Mouse (Mus musculus) ES-E14 (cell line): ENCODE data around the gene Golga2. TPM values are rescaled to one million over a fixed set of nuclear protein-coding genes. Genes with fewer than 3 reads are reported as not detected.

ENCODE experiments used
- DNase-seq: peaks from one replicate; pipeline ENCODE4 v3.0.0-alpha.2; 2013; ENCODE audit warnings: low read depth, low spot score
- H3K27ac ChIP-seq: 2 replicates; pipeline ENCODE4 v1.5.1; 2012; ENCODE audit warnings: low read depth, mild to moderate bottlenecking, low read length, moderate library complexity, mixed read lengths; ENCODE audit not compliant: poor library complexity, insufficient read depth, severe bottlenecking
- H3K36me3 ChIP-seq: 2 replicates; pipeline ENCODE4 v1.6.1; 2012; ENCODE audit warnings: mild to moderate bottlenecking, low read length, moderate library complexity, mixed read lengths; ENCODE audit not compliant: control insufficient read depth, poor library complexity, insufficient read depth, severe bottlenecking
- H3K4me1 ChIP-seq, 2 experiments: fragments of 150-350 bp in 1 of 2; sonication (generic) in 1 of 2; 2 replicates each; pipeline ENCODE4 v1.6.1; 2012; ENCODE audit warnings: low read length in 2 of 2, mild to moderate bottlenecking in 1 of 2, mixed read lengths in 1 of 2; ENCODE audit not compliant: control insufficient read depth in 2 of 2, insufficient read depth in 2 of 2, poor library complexity in 1 of 2
- H3K4me3 ChIP-seq, 2 experiments: fragments of 150-350 bp in 1 of 2; sonication (generic) in 1 of 2; 2 replicates each; pipeline ENCODE4 v1.5.1; 2012; ENCODE audit warnings: low read length in 2 of 2, low read depth in 1 of 2, mild to moderate bottlenecking in 1 of 2, mixed read lengths in 1 of 2; ENCODE audit not compliant: insufficient read depth in 1 of 2, poor library complexity in 1 of 2, severe bottlenecking in 1 of 2
- H3K9ac ChIP-seq: 2 replicates; pipeline ENCODE4 v1.6.1; 2012; ENCODE audit warnings: low read depth, mild to moderate bottlenecking, low read length, mixed read lengths; ENCODE audit not compliant: poor library complexity, insufficient read depth, severe bottlenecking
- H3K9me3 ChIP-seq: fragments of 150-350 bp; sonication (generic); 2 replicates; pipeline ENCODE4 v1.6.1; 2012; ENCODE audit warnings: low read depth, mild to moderate bottlenecking, low read length; ENCODE audit not compliant: control insufficient read depth, insufficient read depth
- CHD2 ChIP-seq: IDR thresholded peaks from 2 replicates; pipeline ENCODE4 v1.6.1; 2014; ENCODE audit warnings: mild to moderate bottlenecking, low read depth, low read length, inconsistent platforms
- HCFC1 ChIP-seq: IDR thresholded peaks from 2 replicates; pipeline ENCODE4 v1.6.1; 2012; ENCODE audit warnings: low read length, inconsistent platforms, borderline replicate concordance; ENCODE audit not compliant: insufficient read depth
- MAFK ChIP-seq: IDR thresholded peaks from 2 replicates; pipeline ENCODE4 v1.6.1; 2014; ENCODE audit warnings: mild to moderate bottlenecking, low read depth, low read length, inconsistent platforms; ENCODE audit not compliant: insufficient read depth
- ZC3H11A ChIP-seq: IDR thresholded peaks from 2 replicates; pipeline ENCODE4 v1.6.1; 2012; ENCODE audit warnings: low read depth, mild to moderate bottlenecking, inconsistent platforms, low read length, borderline replicate concordance
- ZNF384 ChIP-seq: IDR thresholded peaks from 2 replicates; pipeline ENCODE4 v1.6.1; 2012; ENCODE audit warnings: low read depth, low read length, inconsistent platforms
- in situ Hi-C, 2 experiments: fragments of 600-800 bp; cut with MboI; formaldehyde crosslinking; loops; one replicate each; pipeline ENCODE4 v1.15.1; 2025; ENCODE audit warnings: low sequenced_read_pairs in 2 of 2, inconsistent platforms in 1 of 2; ENCODE audit not compliant: unreplicated experiment in 2 of 2
- total RNA-seq: library from RNA; depleted of rRNA; stranded (reverse); fragments of 300-350 nt; gene quantifications from 2 replicates; pipeline ENCODE4 v1.2.3, GENCODE M21; 2012

Golga2 gene
- total RNA-seq, 1 experiment: 42.2 TPM

DNA sequence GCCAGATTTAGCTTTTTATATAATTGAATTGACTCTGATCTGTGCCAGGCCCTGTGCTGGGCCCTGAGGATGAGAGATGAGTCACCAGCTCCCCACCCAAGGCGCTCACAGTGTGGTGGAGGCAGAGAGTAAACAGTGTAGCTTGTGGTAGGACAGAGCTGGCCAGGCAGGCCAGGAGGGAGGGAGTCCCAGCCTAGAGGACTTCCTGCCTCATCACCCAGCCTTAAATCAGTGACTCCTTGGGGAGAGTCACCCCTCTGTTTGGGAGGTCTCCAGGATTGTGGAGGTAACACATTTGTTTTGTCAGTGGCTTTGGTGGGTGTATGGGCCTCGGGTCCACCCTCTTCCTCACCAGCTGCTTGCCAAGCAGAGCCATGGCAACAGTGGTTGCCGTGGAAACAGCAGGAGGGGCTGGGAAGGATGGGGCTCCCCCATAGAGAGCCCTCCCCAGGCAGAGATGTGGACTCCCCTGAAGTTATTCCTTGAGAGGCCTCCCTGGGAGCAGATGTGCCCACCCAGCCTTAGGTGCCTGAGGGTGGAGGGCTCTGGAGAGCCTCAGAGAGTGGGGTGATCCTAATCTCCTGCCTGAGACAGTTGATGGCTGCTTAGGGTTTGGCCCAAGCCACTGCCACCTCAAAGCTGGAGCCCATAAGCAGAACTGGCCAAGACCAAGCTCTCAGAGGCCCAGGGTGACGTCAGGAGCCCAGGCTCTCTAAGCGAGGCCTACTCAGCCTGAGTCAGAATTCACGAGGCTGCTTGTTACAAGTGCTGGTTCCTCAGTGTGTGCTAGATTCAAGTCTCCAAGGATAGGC lies 55.6 kb downstream of the Golga2 start:
- no peak for DNase-seq
- in situ Hi-C loops: no loop called here
- H3K4me1 ChIP-seq: peaks cover 0 to 5% of the 10 kb centered on the region in 2 experiments; a peak in 1 of 4 replicates
- H3K9ac ChIP-seq: no peak overlapping the region
- H3K36me3 ChIP-seq: no peaks in the 10 kb centered on the region
- H3K27ac ChIP-seq: no peak overlapping the region
- TF ChIP-seq ZC3H11A (no peak), MAFK (no peak), HCFC1 (no peak), ZNF384 (no peak), CHD2 (no peak)
- H3K9me3 ChIP-seq: no peaks in the 10 kb centered on the region
- no peak overlapping the region for H3K4me3 ChIP-seq

GRCm38 (mm10) chr2:32343351-32343671 lies 56.1 kb downstream of the Golga2 start:
- no peak for DNase-seq
- no peak overlapping the region for H3K4me3 ChIP-seq
- H3K27ac ChIP-seq: no peak overlapping the region
- no peaks in the 10 kb centered on the region for H3K9me3 ChIP-seq
- peaks cover 0 to 6% of the 10 kb centered on the region in 2 experiments; a peak in 1 of 4 replicates for H3K4me1 ChIP-seq
- no peaks in the 10 kb centered on the region for H3K36me3 ChIP-seq
- no peak for TF ChIP-seq HCFC1
- no peak for TF ChIP-seq CHD2
- TF ChIP-seq ZNF384: no peak
- TF ChIP-seq MAFK: no peak
- no peak for TF ChIP-seq ZC3H11A
- in situ Hi-C loops: no loop called here
- H3K9ac ChIP-seq: no peak overlapping the region

DNA sequence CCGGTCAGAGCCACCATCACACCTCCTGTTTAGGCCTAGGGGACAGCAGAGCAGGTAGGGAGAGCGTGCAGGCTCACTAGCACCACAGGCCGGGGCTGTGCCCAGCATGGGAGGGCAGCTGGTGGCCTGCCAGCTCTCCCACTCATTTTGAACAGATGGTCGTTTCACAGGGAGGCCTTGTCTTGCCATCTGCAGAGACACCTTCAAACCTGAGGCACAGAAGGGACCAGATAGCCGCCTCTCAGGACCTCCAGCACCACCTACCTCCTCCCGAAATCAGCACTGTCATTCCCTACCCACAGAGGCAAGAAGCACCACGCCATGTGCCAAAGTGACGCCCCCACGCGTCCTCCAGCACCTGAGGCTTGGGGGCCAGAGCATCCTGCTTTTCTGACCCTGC lies 56.9 kb downstream of the Golga2 start:
- TF ChIP-seq ZC3H11A (no peak), ZNF384 (no peak), MAFK (no peak), HCFC1 (no peak), CHD2 (no peak)
- H3K9ac ChIP-seq: no peak overlapping the region
- no peaks in the 10 kb centered on the region for H3K9me3 ChIP-seq
- in situ Hi-C loops: no loop called here
- no peak overlapping the region for H3K27ac ChIP-seq
- no peaks in the 10 kb centered on the region for H3K36me3 ChIP-seq
- peaks cover 0 to 13% of the 10 kb centered on the region in 2 experiments; a peak in 2 of 4 replicates for H3K4me1 ChIP-seq
- no peak for DNase-seq
- H3K4me3 ChIP-seq: no peak overlapping the region

- in situ Hi-C loops: no loop called here
- H3K36me3 ChIP-seq: no peaks in the 10 kb centered on the region
- no peak for DNase-seq
- TF ChIP-seq MAFK (no peak), ZNF384 (no peak), CHD2 (no peak), HCFC1 (no peak), ZC3H11A (no peak)
- no peak overlapping the region for H3K4me3 ChIP-seq
- H3K27ac ChIP-seq: no peak overlapping the region
- H3K4me1 ChIP-seq: peaks cover 0 to 15% of the 10 kb centered on the region in 2 experiments; a peak in 2 of 4 replicates
- no peak overlapping the region for H3K9ac ChIP-seq
- no peaks in the 10 kb centered on the region for H3K9me3 ChIP-seq
Measured at GRCm38 (mm10) chr2:32344598-32345321, 57.6 kb downstream of the Golga2 start.
